Mouse (Mus musculus) T-helper 17 cell (primary cell): ENCODE data around the gene Tmem165.

Experiments used
- in situ Hi-C, 2 experiments: fragments of 300-600 bp; cut with MboI, MseI; formaldehyde crosslinking; loops; 1 replicate in 1 of 2; 2 replicates in 1 of 2; pipeline ENCODE4 v1.15.1; 2025; ENCODE audit warnings: high pct_unique_total_duplicates in 2 of 2

The Tmem165 gene

DNA sequence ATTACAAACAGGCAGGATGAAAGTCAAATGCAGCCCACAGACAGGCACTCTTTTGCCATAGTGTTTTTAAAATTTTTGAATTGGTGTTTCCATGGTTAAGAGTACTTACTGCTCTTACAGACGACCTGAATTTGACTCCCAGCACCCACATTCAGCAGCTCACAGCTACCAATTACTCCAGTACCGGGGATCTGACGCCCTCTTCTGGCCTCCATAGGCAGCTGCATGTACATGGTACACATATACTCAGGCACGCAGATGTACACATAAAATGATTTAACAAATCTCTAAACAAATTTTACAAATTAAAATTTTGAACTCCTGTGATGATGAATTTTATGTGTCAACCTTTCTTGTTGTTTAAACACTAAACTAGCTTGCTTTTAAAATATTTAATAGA lies 13.2 kb upstream of the Tmem165 start:
- in situ Hi-C loops, result no loop called here

DNA sequence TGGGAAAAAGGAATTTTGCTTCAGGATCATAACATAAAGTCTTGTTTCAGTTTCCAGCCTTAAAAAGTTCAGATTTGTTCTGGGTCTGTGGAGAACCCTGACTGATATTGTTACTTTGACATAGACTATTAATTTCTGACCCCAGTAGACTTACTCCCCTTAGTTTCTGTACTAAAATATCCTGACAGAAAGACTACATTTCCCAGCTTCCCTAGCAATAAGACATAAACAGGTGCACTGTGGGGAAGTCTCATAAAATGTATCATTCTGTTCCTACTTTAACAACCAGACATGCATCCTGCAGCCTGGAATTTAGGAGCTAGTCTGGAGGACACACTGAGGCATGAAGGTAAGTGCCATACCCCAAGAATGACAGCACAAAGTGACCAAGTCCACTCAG lies 12.6 kb upstream of the Tmem165 start:
- in situ Hi-C loops, result no loop called here

DNA sequence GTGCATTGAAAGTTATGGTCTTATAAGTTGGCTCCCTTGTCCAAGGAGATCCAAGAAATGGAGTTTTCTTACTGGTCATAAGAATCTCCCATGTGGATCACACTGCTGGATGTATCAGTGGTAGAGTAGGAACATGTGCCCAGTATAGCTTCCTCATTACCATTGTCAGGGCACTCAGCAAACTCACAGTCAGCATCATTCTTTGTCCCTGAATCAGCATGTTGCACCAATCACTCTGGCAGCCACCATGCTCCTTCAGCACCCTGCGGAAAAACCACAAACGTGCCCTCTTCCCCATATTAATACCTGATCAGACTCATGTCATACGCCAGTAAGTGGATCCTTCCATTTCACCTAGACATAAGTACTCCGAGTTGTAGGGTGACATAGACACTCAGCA lies 8.6 kb upstream of the Tmem165 start:
- in situ Hi-C loops, result no loop called here

DNA sequence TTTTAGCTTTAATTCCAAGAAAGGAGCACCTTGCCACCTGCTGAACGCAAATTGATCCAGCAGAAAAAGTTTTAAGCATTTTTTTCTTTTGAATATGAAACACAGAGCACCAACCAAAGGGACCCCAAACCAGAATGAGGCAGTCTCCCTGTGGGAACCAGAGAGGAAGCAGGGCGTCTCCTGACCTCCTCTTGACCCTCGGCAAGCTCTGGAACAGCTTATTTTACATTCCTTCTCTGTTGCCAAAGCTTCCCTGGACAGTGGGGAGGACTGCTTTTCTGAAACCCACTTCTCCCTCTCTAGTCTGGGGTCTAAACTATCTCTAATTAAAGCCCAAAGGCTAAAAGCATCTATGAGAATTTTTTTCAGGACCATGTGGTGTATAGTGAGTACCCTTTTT lies 7.3 kb upstream of the Tmem165 start:
- in situ Hi-C loops, result no loop called here

DNA sequence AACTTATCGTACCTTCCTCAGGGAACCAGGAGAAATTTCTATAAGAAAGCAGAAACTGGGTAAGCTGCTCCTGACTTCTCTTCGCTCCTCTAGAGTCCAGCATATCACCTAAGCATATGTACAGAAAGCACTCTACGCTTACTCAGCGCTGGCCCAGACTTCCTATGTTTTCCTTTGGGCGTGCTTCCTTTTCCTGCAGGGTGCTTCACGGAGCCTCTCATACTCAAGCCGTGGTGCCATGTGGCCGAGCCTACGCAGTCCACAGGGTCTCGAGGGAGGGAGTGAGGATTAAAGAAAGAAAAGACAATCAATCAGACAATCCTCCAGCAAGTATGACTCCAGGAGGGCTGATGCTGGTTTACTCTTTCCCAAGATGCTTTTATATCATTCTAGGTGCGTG lies 6.8 kb upstream of the Tmem165 start:
- in situ Hi-C loops, result no loop called here

DNA sequence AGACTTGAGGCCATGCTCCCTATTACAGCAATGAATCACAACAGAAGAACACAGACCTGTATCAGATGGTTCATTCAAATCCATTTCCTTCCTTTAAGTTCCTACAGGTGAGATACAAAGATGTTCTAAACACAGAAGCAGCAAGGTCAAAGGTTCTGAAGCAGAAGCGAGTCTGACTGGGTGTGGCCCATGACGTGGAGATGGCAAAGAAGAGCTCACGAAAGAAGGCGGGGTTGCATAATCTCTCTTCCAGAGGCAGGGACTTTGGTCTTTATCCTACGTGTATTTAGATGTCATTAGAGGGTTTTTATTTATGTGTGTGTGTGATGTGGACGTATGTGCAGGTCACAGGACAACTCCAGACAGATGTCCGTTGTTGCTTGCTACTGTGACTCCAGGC lies 6.0 kb upstream of the Tmem165 start:
- in situ Hi-C loops, result no loop called here

DNA sequence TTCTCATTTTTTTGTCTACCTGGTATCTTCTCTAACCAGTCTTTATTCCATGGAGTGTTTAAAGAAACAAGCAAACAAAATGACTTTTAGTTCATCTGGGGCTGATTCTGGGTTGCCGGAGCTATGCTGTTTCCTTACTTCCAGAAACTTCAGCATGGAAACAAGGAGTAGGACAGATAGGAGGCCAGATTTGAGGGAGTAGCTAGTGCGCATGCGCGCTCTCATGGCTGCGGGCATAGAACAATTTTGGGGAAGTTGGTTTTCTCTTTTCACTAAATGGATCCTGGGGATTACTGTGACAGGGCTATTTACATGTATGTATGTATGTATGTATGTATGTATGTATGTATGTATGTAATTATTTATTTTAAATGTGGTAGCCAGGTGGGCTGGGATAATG lies 4.5 kb upstream of the Tmem165 start:
- in situ Hi-C loops, result no loop called here

DNA sequence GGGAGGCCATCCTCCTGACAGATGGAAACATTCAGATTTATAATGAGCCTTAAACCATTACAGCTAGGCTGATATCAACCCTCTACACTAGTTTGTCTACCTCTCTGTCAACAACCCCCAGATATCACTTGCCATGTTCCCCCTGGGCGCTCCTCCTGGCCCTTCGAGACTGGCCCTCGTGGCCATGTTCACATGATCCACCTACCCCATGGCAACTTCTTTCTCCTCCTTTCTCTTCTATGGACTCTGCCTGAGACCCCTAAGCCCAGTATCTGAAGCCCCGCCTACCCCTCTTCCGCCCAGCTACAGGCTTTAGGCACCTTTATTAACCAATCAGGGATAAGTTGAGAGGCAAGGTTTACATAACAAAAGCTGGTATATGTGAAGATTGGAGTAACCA lies 3.9 kb upstream of the Tmem165 start:
- in situ Hi-C loops, result loop anchor here in 1 of 2 experiments (10.0 kb wide), 2 partner anchors 125 to 355 kb away; partner anchors contain the start of gene Clock

DNA sequence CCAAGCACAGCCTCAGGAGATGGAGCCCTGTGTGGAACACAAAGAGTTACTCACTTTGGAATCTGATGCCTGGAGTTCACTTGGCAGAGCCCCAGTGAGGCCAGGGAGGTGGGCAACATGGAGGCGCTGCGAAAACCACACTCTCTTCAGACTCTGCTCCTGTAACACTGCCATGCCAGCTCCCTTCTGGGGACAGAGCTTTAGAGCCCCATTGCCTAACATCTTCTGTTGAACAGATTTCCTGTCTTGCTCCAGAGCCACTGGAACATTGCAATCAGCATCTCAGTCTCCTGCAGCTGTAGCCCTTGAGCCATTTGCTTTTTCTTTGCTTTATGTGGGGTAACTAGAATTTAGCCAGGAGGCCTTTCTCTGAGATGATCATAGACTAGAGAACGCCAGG lies 1.4 kb upstream of the Tmem165 start:
- in situ Hi-C loops, result loop anchor here in 1 of 2 experiments (10.0 kb wide), 2 partner anchors 122 to 352 kb away; partner anchors contain the start of gene Clock

DNA sequence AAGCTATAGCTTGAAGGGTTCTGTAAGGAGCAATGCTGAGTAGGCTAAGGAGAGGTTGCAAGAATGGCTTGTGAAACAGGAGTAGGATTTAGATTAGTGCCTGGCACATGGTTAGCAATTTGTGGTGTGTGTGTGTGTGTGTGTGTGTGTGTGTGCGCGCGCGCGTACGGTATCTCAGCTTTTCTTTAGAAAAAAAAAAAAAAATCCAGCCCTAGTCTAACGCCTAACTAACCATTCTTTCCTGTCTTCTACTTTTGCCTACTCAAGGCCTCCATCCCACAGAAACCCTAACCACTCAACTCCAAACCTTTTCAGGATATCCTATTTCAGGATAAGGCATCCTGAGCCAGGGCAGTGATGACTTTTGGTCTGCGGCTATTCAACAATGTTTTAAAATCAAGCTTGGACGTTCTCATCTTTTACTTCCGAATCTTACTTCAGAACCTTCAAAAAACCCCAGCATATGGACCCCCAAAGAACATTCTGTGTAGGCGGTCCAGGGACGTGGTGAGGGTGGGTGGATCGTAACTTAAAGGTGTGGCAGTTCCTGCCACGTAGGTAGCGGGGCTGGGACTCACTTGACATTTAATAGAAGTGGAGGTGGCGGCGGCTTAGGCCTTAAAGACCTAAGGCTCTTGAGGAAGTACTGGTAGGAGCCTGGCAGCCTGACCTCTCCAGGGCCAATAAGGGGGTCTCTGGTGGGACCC lies 484 bp upstream of the Tmem165 start:
- in situ Hi-C loops, result loop anchor here in 1 of 2 experiments (10.0 kb wide), 2 partner anchors 122 to 352 kb away; partner anchors contain the start of gene Clock

DNA sequence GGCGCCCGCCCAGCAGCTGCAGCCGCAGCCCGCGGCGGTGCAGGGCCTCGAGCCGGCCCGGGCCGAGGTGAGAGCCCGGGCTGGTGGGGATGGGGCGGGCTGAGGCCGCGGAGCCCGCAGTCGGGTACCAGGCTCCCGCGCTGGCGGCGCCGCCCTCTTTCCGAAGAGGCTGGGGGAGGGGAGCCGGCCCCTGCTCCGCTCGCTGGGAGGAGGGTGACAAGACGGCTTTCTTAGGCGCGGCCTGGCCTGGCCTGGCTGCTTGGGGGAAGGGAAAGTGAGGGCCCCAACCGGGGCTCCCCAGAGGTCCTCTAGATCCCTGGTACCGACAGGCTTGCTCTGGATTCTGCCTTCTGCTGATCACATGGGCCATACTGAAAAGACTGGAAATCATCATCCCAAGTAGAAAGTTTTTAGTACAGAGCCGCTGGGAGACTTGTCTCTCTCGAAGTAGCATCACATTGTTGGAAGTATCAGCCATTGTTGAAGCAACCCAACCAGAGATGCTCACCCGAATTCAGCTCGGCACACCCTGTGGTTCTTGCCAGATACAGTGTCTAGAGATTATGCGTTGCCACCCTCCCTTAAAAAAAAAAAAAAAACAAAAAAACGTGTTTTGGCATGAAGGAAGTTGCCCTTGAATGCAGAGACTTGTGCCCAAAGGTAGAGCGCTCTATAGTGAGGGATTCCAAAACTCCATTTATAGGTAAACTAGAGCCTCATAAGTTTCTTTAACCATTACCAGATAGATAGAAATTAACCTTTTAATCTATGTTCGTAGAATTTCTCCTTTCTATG lies 803 bp downstream of the Tmem165 start:
- in situ Hi-C loops, result loop anchor here in 1 of 2 experiments (5.0 to 10.0 kb wide), 3 partner anchors 47 to 350 kb away; partner anchors contain the start of gene Clock

DNA sequence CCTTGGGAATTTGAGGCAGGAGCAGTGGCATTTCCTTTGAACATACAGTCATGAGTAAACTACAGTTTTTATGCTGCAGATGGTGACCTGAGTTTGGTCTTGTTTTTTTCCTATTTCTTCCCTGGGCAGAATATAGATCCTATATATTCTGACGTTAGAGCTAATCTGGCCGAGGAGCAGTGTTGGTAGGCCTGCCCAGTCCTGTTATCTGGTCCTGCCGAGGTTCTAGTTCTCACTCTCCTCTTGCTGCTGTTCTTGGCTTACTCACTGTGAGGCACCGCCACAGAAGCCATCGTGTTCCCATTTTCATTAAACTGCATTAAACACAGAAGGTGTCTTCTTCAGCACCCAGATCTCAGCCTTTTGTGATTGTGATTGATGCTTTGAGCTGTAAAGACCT lies 4.2 kb downstream of the Tmem165 start:
- in situ Hi-C loops, result loop anchor here in 1 of 2 experiments (5.0 to 10.0 kb wide), 3 partner anchors 51 to 347 kb away; partner anchors contain the start of gene Clock

DNA sequence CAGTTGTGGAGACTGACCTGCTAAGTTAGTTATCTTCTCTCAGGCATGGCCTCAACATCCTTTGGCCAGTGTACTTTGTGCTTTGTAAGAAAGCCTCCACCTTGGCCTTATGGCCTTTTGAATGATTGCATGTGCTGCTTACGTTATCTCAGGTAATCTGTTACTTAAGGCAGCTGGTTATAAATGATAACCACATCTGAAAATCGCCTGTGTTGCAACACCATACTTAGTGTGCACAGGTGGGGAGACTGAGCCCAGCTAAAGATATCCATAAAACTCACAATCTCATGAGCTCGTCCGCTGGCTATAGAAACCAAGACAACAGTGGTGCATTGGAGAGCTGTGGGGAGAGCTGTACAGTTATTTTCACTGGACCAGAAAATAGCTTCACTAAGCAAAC lies 6.9 kb downstream of the Tmem165 start:
- in situ Hi-C loops, result no loop called here

DNA sequence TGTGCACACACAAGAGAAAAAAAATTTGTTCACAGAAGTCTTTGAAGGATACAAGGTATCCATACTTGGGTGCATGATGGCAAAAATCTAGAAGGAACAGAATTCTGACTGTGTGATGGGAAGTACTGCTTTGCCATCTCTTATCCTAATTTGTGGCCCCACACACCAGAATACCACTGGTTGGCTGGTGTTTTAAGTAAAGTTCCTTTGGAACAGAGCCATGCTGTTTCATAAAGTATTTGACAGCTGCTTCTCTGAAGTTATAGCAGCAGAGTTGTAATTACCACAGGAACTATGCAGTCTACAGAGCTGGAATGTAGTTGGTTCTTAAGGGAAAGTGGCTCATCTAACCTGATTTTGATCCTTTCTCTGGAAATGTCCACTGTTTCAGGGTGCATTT lies 9.4 kb downstream of the Tmem165 start:
- in situ Hi-C loops, result no loop called here

DNA sequence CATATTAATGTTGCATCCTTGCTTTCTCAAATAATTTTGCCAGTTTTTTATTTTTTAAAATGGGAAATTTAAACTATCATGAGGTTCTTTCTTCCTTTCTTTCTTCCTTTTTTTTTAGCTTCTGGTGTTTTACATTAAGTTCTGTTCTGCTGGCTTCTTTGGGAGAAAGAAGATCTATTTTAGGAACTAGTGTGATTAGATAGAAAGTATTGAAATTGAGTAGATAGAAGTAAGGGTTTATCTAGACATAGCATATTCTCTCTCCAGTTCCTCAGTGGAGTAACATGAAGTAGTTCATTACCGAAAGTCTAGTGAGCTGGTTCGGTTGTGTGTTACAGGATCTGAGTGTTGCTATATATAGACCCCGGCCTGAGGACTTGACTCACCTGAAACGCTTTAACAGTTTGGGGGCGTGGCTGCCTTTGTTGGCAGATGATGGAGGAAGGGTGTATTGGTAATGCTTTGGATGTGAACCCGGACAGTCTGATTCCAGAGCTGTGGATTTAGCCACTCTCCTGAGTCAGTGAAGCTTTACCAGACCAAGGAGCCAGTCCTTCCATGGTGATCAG lies 10.8 kb downstream of the Tmem165 start:
- in situ Hi-C loops, result no loop called here

DNA sequence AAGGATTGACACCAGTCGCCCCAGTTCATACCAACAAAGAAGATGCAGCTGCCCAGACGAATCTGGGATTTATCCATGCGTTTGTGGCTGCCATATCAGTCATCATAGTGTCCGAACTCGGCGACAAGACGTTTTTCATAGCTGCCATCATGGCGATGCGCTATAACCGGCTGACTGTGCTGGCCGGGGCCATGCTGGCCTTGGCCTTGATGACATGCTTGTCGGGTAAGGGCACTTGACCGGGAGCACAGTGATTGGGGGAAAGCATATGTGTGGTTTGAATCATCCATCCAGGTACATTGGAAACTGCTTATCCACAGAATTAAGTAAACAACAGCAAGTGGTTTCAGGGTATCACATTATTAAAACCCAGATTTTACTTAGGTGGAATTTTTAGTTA lies 15.7 kb downstream of the Tmem165 start:
- in situ Hi-C loops, result no loop called here

DNA sequence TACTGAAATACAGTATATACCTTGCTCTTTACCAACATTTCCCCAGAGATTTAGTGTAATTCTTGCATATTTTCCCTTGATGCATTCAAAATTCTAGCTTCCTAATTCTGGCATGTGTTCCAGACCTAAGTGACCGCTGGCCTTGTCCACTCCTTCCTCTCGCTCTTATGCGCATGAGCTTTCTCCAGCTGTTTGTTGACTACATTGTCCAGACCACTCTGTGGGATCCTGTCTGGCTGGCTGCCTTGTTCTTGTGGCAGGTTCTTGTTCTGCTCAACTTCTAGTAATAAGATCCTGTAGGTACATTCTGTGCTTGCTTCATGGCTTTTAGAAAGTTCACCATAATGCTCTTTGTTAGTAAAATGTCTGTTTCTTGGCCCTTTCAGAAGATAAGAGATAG lies 19.5 kb downstream of the Tmem165 start:
- in situ Hi-C loops, result loop anchor here in 1 of 2 experiments (10.0 kb wide), 1 partner anchor 1978 kb away; no protein-coding TSS in a partner anchor

DNA sequence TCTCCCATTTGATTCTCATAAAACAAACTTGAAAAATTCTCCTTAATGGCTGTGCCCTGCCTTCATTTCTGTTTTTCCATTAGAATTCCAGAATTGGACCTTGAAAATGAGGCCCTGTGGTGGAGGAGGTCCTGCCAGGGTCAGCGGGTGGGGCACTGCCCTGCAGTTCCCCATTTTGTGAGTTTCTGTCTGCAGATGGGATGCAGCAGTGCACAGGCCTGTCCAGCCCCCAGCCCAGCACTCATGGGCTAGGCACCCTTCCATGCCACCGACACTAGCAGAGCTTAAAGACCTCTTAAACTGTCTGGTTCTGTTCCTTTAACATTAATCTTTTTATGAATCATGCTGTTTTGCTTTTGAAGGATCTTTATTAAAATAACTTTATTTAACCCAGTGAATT lies 22.2 kb downstream of the Tmem165 start:
- in situ Hi-C loops, result loop anchor here in 1 of 2 experiments (10.0 kb wide), 1 partner anchor 1981 kb away; no protein-coding TSS in a partner anchor

DNA sequence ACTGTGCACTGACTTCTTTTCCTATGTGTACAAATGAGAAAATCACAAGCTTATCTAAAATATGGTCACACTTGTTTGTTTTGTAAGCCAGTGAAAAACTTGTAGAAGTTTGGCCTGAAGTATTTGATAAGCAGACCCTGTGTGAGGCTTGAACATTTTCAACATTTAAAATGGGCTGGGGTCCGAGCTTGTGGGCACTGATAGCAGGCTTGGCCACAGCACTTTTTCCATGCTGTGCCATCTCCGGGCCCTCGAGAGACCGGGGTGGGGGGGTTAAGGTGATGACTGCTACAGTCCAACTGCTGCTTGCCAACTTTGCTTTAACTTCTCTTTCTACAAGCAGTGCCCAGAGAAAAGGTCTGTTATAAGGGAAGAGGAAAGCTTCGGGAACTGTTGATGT lies 24.4 kb downstream of the Tmem165 start:
- in situ Hi-C loops, result loop anchor here in 1 of 2 experiments (10.0 kb wide), 1 partner anchor 1983 kb away; no protein-coding TSS in a partner anchor

DNA sequence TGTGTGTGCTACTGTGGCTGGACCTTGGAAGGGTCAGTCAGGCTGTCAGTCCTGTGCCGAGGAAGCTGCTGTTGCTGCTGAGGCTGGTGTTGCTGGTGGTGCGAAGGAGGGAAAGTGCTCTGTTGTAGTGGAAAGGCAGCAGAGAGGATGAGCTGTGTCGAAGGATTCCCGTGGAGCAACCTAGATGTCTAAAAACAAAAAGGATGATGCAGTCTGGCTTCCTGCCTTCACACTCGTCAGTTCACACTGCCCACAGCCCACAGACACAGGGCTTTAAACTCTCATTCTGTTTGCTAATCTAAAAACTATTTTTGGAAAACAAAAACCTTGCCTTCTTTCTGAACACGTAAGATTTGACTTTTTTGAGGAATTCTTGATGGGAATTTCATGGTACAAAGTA lies 33.0 kb downstream of the Tmem165 start:
- in situ Hi-C loops, result no loop called here

DNA sequence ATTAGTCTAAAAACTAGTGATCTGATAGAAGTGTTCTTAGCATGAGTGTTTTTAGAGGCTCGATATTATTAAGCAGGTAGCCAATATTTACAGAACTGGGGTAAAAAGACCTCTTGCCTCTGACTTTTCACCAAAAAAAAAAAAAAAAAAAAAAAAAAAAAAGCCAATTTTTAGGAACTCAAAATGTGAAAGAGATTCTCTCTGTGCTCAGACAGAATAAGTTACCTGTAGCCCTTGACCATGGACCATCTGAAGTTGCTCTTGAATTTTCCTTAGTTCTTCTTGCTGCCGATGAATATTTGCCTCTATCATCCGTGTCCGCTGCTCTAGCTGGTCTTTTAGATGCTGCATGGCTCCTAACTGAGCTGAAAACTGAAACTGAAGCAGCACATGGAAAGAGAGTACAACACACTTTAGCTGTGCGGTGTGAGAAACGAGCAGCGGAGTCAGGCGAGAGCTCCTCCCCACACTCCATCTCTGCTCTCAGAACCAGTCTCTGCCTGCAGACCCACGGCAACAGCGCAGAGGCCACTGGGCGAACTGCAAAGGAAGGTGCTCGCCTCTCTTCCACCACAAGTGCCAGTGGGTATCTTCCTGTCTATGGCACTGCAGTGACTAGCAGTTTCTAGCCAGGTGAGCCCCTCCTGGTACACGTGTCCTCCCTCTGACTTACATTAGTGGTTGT lies 47.6 kb downstream of the Tmem165 start:
- in situ Hi-C loops, result no loop called here

DNA sequence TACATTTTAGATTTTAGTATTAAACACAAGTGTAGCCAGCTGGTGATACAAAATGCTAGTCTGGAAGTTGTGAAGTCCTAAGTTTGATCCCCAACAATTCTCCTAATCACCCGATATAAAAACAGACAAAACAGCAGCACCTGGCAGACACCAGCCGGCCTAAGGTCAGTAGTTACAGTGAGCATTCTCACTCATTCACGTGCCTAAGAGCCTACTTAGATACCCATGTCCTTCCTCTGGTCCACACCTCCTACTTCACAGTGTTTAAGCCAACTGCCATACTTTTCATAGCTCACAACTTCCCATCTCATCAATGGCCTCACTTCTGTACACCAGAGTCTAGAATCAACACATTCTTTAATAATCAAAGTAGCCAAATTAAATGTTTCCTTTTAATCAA lies 59.6 kb downstream of the Tmem165 start:
- in situ Hi-C loops, result no loop called here
